In the genomic region with DNA sequence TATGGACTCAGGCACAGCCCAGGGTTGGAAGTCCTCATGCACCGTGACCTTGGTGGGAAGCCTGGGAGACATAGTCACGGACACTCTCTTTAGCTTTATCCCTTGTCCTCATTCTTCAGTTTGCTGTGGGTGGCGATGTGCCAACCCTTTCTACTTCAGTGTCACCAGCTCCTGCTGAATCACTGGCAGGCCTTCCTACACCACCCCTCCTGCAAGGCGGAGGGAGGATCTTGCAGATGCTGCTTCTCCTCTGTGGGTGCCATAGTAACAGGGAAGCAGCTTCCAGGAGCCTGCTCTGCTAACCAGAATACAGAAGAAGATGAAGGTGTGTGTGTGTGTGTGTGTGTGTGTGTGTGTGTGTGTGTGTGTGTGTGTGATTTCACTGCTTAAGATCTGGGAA, we compare ENCODE assay signal across 9 mouse cellular contexts. TPM values are rescaled to one million over a fixed set of nuclear protein-coding genes. Genes with fewer than 3 reads are reported as not detected.
DNase-seq lines count a peak whose midpoint lies in the region.
"Had no signal": no experiment of that assay in that cellular context is flagged by ENCODE, and none has a peak within 500 bp of the region (broad histone marks: within the 10 kb centered on the region; RNA-seq: fewer than 3 reads in every experiment).

No protein-coding gene starts in this region.

- DNase-seq in ovary, postnatal 36 days (ENCODE audit: low spot score) = peak; percentile 55
- no peak for DNase-seq in ovary, postnatal 14 days (ENCODE audit: low spot score)
- DNase-seq in brain, embryonic 18.5 days (ENCODE audit: low read depth, low spot score) = peak; percentile 36
- peak; percentile 33 to 55 for DNase-seq in layer of hippocampus, postnatal 36 days
- DNase-seq in right cerebral cortex, postnatal 36 days (ENCODE audit: low spot score in 2 of 2) = peak; percentile 86 to 90
- DNase-seq in heart, postnatal 14 days = no peak
- DNase-seq in cerebellum, adult 9-10 months = no peak
- no peak for DNase-seq in thymus, postnatal 4 days
- DNase-seq: kidney, postnatal 10 days had no signal

- intact Hi-C loops in heart, postnatal 14 days (cut with DNase I) = no loop called here

RNA-seq across cellular contexts. Expression of a gene that starts 4.8 kb away (rescaled TPM):
- total RNA-seq in layer of hippocampus, postnatal 36 days (2021) = 100 to 1,000 TPM; 238 to 252 TPM
- 10 to 100 TPM; 50.4 to 55.7 TPM for total RNA-seq in heart, postnatal 14 days (2021)

RNA-seq across cellular contexts. Expression of a gene that starts 30.9 kb away (rescaled TPM):
- total RNA-seq in layer of hippocampus, postnatal 36 days (2021) = 10 to 100 TPM; 24.3 to 28.4 TPM
- 10 to 100 TPM; 12.0 to 12.2 TPM for total RNA-seq in heart, postnatal 14 days (2021)

RNA-seq across cellular contexts. Expression of a gene that starts 31.9 kb away (rescaled TPM):
- 100 to 1,000 TPM; 254 to 269 TPM for total RNA-seq in layer of hippocampus, postnatal 36 days (2021)
- 100 to 1,000 TPM; 279 to 283 TPM for total RNA-seq in heart, postnatal 14 days (2021)

RNA-seq across cellular contexts. Expression of a gene that starts 44.2 kb away (rescaled TPM):
- total RNA-seq in layer of hippocampus, postnatal 36 days (2021) = 10 to 100 TPM; 29.6 to 30.0 TPM
- 10 to 100 TPM; 17.8 TPM for total RNA-seq in heart, postnatal 14 days (2021)

RNA-seq across cellular contexts. Expression of a gene that starts 47.2 kb away (rescaled TPM):
- 1 to 10 TPM; 1.8 to 3.4 TPM for total RNA-seq in layer of hippocampus, postnatal 36 days (2021)
- 1 to 10 TPM in 1 of 2 experiments, under 1 TPM in 1; 0.55 to 1.5 TPM for total RNA-seq in heart, postnatal 14 days (2021)

Comparison
In these comparisons a context has a peak if more than half of its experiments do, and no peak if none do; other contexts are left out.
1. DNase-seq: peak in ovary, postnatal 36 days (single experiment), brain, embryonic 18.5 days (single experiment), layer of hippocampus, postnatal 36 days (2 of 2) and right cerebral cortex, postnatal 36 days (2 of 2); none in ovary, postnatal 14 days (single experiment), heart, postnatal 14 days (0 of 2), cerebellum, adult 9-10 months (single experiment) and thymus, postnatal 4 days (single experiment).
2. RNA of a gene that starts 4.8 kb away (total RNA-seq): 238 to 252 TPM in layer of hippocampus, postnatal 36 days; 50.4 to 55.7 TPM in heart, postnatal 14 days; every median in the first group is over 4 times any median in the second.